Mouse (Mus musculus): Measurements from ENCODE around the gene Foxi2. TPM values are rescaled to one million over a fixed set of nuclear protein-coding genes. Genes with fewer than 3 reads are reported as not detected.

Foxi2 gene
- total RNA-seq (2015; ENCODE audit: low replicate concordance) = not detected in 2 replicates
- total RNA-seq (2017; ENCODE audit: low replicate concordance) = not detected in 2 replicates

DNA sequence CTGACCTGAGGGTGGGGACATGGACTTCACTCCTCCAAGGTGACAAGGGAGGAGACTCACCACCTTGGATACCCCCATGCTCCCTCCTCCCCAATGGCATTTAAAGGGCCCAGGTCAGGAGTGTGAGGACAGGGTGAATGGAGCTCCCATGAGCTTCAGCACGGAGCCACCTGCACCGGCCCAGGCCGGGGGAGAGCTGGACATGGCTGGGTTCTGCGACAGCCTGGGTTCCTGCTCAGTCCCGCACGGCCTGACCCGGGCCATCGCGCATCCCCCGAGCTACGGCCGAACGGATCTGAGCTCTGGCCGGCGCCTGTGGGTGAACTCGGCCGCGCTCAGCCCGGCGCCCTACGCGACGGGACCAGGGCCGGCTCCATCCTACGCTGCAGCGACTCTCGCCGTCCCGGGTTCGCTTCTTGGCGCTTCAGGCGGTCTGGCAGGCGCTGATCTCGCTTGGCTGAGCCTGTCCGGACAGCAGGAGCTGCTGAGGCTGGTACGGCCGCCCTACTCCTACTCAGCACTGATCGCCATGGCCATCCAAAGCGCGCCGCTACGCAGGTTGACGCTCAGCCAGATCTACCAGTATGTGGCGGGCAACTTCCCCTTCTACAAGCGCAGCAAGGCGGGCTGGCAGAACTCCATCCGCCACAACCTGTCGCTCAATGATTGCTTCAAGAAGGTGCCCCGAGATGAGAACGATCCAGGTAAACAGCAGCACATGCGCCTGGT, at the start of gene Foxi2:
TSS of gene Foxi2 (plus strand) at position 72 of the 729 bp plus-strand sequence.
- ATAC-seq (replicated peaks; ENCODE audit: low FRiP score, poor library complexity, severe bottlenecking) = no peak

DNA sequence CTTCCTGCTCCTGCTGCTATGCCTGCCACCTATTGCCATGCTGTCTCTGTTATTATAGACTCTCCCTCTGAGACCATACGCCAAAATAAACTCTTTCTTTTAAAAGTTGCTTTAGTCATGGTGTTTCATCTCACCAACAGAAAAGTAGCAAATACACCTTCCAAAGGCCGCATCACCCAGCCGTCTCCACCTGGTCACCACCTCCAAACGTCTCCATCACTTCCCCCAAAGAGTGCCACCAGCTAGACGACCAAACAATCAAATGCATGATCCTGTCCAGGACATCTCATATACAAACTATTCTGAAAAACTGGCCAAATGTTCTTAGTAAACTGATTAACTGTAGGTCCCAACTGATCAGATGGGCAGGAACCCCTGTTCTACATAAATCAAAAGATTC, 45.5 kb upstream of the Foxi2 start:
- ATAC-seq (replicated peaks; ENCODE audit: low FRiP score, poor library complexity, severe bottlenecking) = no peak

DNA sequence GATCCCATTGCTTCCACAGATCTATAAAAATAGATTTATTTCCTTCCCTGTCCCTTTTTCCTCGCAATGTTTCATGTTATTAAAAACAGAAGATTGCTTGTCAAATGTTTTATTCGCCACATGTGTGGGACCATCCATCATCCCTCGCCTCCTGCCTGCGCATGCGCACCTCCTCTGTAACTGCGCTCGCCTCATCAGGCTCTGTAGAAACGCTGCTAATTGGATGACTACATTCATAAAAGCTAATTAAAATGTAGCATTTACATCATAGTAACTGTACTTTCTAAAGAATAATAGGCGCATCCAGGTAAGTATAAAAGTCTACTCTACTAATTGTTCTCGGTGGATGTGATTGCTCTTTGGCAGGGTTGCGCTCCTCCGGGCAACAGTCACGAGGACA, 34.1 kb upstream of the Foxi2 start:
- no peak for ATAC-seq (replicated peaks; ENCODE audit: low FRiP score, poor library complexity, severe bottlenecking)

DNA sequence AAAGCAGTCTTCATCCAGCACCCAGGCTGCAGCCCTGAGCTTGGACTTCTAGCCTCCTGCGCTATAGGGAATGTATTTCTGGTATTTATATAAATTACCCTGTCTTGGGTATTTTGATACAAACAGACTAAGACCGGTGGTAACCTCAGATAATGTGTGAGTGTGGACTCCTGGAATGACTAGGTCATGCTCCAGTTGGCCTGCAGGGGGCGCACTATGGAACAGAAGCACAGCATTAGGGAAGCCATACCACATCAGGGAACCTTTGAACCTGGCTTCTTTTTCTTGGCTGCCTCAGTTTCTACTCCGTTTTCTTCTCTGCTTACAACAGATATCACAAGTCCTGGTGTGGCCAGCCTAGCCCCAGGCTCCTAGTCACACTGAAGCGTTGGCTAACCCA, 33.2 kb upstream of the Foxi2 start:
- ATAC-seq (replicated peaks; ENCODE audit: low FRiP score, poor library complexity, severe bottlenecking) = peak; percentile 56; the same call in 1 of the 2 replicates

DNA sequence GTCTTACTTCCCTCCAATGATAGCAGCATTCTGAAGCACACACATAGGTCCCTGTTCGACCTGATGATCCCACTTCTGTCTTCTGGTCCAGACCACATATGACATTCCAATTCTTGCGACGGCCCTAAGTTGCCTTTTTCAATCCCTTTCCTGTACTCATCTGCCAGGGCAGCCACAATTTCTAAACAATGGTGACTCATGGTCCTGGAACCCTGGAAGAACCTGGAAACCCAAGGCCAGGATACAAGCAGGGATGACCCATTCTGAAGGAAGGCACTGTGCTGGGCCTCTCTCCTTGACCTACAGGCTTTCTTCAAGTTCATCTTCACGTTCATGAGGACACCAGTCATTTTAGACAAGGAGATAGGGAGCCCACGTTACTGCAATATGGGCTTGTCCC, 31.8 kb upstream of the Foxi2 start:
- no peak for ATAC-seq (replicated peaks; ENCODE audit: low FRiP score, poor library complexity, severe bottlenecking)

DNA sequence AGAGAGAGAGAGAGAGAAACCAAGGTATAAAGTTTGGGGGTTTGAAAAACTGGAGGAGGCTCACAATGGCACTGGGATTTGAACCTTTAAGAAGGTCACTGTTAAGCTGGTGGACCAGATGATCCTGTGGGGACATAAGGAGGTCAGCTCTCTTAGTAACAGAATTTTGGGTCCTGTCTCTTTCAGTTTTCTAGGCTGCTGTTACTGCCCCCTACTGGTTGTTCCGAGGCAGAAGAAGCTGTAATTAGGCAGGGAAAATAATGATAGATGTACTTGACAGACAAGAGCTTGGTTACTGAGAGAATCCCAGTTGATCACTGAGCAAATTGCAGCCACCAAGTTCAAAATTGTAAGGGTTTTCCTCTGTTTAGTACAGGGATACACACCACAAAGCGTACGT, 21.1 kb upstream of the Foxi2 start:
- ATAC-seq (replicated peaks; ENCODE audit: low FRiP score, poor library complexity, severe bottlenecking) = no peak

DNA sequence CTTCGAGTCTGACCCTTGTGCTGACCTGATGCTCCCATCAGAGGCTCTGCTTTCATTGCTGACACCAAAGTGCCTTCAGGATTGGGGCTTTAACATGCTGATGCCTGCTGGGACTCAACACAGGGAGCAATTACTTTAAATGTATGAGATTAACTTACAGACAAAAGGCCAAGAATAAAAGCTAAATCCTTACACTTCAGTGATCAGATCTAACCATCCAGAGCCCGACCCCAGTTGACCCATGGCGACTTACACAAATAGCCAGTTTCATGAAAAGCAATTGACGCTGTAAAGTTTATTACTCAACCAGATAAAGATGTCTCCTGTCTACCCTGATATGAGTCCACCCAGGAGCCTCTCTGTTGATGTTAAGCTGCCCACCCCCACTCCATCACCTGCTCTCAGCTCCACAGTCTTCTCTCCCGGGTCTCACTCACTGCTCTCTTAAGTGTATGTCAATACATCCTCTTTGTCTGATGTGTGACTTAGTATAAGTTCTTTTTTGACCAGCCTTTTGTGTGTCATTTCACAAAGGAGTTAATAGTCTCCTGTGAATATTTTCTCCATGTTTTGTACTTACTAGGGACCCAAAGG, 17.1 kb upstream of the Foxi2 start:
- no peak for ATAC-seq (replicated peaks; ENCODE audit: low FRiP score, poor library complexity, severe bottlenecking)

DNA sequence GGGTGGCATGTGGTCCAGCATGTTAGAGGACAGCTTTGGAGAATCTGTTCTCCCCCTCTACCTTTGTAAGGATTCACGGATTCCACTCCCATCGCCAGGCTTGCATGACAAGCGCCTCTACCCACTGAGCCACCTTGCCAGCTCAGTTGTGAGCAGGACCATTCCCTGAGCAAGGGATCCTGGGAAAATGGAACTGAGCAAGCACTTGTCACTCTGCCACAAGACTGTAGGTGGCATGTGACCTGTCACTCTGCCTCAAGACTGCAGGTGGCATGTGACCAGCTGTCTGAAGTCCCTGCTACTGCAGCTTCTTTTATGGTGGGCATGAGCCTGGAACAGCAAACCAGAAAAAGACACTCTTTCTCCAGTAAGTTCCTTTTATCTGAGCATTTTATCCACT, 15.7 kb upstream of the Foxi2 start:
- no peak for ATAC-seq (replicated peaks; ENCODE audit: low FRiP score, poor library complexity, severe bottlenecking)

DNA sequence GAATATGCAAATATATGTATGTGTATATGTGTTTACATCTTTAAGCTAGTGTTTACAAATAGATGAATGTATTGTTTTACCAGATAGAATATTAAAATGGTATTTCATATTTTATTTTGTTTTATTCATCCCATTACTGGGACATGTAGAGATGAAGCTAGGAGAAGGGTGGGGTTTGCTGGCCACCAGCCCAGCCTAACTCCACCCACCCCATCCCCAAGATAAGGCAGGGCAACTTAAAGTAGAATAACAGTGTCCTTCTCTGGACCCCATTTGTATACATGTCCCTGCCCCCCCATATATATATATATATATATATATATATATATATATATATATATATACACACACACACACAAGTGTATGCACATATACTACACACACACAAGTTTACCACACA, 14.9 kb upstream of the Foxi2 start:
- ATAC-seq (replicated peaks; ENCODE audit: low FRiP score, poor library complexity, severe bottlenecking) = 0 out of 2 replicates have a peak, but pooled peaks have one; percentile 64

DNA sequence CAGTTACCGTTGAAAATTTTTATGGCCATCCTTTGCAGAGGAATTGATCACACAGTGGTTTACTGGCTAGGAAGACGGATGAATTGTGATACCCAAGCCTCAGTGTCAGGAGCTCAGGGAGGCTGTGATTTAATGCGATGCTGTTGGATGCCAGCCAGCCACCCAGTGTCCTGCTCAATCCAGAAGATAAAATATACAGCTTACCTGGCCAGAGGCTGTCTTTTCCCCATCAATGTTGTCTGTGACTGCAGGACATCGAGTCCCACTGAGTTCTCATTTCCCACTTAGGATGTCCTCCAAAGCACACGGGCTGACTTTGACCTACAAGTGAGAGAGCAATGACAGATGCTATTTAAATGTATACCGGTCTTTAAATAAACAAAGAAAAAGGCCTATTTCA, 13.0 kb upstream of the Foxi2 start:
- no peak for ATAC-seq (replicated peaks; ENCODE audit: low FRiP score, poor library complexity, severe bottlenecking)

DNA sequence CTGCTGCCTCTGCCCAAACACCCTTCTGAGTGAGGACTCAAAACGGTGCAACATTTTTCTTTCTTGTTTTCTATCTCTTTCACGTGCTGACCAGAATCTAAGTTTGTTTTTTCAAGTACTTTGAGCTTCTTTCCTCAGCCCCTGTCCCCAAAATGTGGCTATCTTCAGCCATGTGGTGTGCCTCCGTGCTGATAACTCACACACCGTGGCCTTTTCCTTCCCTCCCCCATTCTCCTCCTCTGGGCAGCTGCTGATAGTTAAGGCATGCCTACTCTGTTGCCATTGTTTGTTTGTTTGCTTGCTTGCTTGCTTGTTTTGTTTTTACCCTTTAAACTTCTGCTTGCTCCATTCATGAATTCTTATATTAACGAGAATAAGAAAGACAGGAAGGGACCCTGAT, 12.2 kb upstream of the Foxi2 start:
- 0 out of 2 replicates have a peak, but pooled peaks have one; percentile 54 for ATAC-seq (replicated peaks; ENCODE audit: low FRiP score, poor library complexity, severe bottlenecking)

DNA sequence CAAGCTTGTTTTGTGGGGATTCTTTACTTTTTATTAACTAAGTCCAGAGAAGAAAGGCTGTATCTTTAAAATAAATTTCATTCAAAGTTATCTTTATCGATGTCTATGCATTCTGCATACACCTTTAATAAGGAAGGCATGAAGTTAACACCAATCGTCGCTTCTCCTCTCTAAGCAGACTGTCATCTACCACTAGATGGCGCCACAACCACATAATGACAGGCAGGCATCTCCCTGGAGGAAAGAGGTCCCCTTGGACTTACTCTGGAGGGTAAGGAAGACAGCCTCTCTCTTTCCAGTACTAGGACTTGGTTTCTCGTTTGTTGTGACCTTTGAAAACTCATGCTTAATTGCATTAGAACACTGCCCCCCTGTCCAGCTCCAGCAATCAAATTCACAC, 6.7 kb upstream of the Foxi2 start:
- no peak for ATAC-seq (replicated peaks; ENCODE audit: low FRiP score, poor library complexity, severe bottlenecking)

DNA sequence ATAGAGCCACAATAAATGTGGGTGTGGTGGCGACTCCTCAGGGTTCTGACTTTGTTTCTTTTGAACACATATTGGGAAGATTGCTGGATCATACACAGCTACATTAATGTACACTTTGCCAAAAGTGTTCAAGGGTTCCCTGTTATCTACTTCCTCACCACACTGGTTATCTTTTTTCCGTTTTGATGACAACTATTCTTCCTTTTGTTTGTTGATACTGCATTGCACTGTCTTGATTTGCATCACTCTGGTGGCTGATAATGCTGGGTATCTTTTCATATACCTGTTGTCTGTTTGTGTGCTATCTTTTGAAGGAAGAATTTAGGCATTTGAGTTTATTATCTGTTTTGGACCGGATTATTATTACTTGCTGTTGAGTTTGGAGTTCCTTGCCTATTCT, 3.3 kb upstream of the Foxi2 start:
- ATAC-seq (replicated peaks; ENCODE audit: low FRiP score, poor library complexity, severe bottlenecking) = no peak

DNA sequence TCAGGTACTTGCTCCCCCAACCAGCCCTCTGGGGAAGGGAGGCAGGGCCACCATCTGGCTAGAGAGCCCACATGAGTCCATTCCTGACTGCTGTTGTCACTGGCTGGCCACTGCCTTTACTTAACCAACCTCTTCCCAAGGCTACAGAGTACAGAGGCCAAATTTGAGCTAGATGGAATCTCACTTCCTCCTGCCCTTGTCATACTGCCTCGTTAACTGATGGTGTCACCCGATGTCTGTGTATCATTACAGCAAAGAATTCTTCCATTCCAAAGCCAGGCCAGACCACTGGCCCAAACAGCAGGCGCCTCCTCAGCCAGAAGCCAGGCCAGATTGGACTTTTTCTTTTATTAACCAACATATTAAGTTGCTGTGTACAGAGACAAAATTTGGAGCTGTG, 1.6 kb upstream of the Foxi2 start:
- no peak for ATAC-seq (replicated peaks; ENCODE audit: low FRiP score, poor library complexity, severe bottlenecking)

DNA sequence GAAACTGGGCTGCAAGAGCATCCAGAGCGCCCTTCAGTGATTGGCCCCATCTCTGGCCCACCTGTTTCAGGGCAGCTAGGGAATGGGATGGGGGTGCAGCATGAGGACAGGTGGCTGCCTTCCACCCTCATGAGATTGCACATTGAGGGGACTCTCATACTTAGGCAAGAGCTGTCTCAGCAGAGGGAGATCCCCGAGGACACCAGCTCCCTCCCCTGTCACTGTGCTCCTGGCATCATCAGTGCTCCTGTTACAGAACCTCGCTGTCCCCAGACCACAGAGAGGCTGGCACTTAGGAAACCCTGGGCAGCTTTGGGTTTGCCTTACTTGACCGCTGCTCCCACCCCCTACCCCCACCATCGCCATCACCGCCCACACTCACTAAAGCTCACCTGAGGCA, 2.2 kb downstream of the Foxi2 start:
- ATAC-seq (replicated peaks; ENCODE audit: low FRiP score, poor library complexity, severe bottlenecking) = 0 out of 2 replicates have a peak, but pooled peaks have one; percentile 10

DNA sequence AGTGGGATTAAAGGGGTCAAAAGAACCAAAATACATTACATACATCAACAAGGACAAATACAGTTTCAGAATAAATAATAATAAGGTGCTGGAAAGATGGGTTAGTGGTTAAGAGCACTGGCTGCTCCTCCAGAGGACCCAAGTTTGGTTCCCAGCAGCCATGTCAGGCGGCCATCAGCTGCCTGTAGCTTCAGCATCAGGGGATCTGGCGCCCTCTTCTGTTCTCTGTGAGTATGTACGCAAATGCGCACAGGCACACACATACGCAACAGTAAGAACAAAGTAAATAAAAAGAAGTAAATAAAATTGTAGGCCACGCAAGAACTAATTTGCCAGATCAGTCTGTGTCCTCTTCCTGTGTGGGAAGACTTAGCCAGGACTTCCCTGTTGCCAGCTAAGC, 18.7 kb downstream of the Foxi2 start:
- no peak for ATAC-seq (replicated peaks; ENCODE audit: low FRiP score, poor library complexity, severe bottlenecking)

DNA sequence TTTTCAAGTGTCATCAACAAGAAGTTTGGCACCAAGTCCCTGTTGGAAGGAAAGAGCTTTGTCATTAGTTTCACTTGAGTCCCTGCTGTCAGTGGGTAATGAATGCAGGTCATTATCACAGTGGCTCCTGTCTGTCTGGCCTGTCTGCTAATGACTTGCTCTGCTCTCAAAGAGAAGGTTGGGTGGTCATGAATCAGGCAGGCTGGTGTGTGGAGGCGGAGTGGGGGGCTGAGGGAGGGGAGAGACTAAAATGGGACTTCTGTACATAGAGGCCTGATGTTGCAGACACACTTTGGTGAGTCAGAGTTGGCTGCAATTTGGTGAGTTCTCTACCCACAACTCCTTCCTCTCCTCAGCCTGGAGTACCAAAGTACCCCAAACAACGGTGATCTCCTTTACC, 20.8 kb downstream of the Foxi2 start:
- ATAC-seq (replicated peaks; ENCODE audit: low FRiP score, poor library complexity, severe bottlenecking) = no peak

DNA sequence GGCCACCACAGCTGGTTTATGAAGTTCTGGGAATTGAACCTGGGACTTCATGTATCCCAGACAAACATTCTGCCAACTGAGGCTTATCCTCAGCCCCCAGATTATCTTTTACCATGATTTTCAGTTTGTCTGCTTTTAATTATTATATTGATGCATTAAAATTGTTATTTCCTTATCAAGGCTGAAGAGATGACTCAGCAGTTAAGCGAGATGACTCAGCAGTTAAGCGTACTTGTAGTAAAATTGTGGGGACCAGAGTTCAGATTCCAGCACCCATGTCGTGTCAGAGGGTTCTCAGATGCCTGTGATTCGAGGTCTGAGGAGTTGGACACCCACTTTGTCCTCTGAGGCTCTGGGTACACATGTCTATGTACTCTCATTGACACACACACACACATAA, 33.8 kb downstream of the Foxi2 start:
- ATAC-seq (replicated peaks; ENCODE audit: low FRiP score, poor library complexity, severe bottlenecking) = no peak

DNA sequence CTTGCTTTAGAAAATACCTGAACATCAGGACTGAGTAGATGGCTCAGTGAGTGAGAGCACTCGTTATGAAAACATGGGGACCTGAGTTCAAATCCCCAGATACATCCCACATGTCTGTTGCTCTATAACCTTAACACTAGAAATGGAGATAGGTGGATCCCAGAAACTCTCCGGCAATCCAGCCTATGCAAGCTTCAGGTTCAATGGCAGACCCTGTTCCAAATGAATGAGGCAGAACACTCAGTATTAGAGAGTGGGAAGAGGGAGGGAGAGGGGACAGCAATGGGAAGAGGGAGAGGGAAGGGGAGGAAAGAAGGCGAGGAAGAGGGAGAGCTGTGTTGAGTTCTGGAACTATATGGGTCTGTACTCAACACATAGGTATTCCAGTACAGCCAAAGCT, 41.2 kb downstream of the Foxi2 start:
- ATAC-seq (replicated peaks; ENCODE audit: low FRiP score, poor library complexity, severe bottlenecking) = no peak

DNA sequence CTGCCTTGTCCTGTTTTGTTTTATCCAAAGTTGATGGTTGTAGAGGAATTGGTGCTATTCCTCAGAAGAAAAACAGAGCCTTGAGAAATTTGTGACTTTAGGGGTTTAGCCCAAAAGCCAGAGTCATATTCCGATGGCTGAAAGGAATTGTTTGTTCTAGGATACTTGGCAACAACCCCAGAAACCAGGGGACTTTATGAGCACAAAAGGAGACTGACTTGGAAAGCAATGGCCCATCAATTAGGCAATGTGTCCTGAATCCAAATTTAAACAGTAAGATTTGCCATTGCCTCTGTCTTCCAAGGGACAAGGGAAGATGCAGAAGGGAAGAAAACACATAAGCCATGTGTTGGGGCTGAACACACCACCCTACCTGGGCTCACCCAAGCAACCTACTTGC, 42.3 kb downstream of the Foxi2 start:
- ATAC-seq (replicated peaks; ENCODE audit: low FRiP score, poor library complexity, severe bottlenecking) = no peak

DNA sequence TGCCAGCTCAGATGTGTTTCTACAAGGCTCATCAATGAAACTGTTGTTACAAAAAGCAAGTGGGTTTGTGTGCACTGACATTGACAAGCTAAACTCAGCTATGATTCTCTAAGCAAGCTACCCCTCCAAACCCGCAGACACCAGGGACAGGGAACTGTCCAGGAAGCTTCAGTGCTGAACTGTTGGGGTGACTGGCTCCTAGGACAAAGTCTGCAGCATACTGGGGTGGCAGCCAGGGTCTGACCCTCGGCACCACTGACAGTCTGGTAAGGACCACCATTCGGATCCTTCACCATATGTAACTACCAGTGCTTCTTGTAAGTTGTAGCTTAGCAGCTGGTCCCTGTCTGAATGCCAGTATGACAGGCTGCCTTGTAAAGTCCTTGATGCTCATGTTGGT, 43.6 kb downstream of the Foxi2 start:
- no peak for ATAC-seq (replicated peaks; ENCODE audit: low FRiP score, poor library complexity, severe bottlenecking)

Measured in erythroid progenitor cell, adult 5-6 weeks (primary cell).